Mouse (Mus musculus): ENCODE data around the gene Nova1. TPM values are rescaled to one million over a fixed set of nuclear protein-coding genes. Genes with fewer than 3 reads are reported as not detected.

Nova1 gene
- polyA plus RNA-seq (2014; fragmentation: Nextera tagmentation; extraction: Ambion mirVana): 39.4 and 40.0 TPM in 2 replicates

GRCm38 (mm10) chr12:46818856-46819347 lies at the start of gene Nova1:
Nova1 (minus strand) TSS chr12:46818929.
- Histone ChIP-seq H3K4me1 (ENCODE audit: control insufficient read depth, insufficient read depth, low read length) (peaks cover 4% of the 10 kb centered on the region; the same call in 1 of the 2 replicates), H3K27me3 (ENCODE audit: control insufficient read depth, insufficient read depth, low read length) (no peaks in the 10 kb centered on the region), H3K4me2 (peak within 1 kb of the TSS; percentile 66), H3K27ac (ENCODE audit: low read depth, low read length) (peak within 1 kb of the TSS; percentile 100), H3K36me3 (ENCODE audit: control insufficient read depth, insufficient read depth, low read length) (no peaks in the 10 kb centered on the region), H3K9ac (ENCODE audit: low read length) (peak within 1 kb of the TSS; percentile 98), H3K4me3 (ENCODE audit: low read depth, low read length) (peak within 1 kb of the TSS; percentile 80), H3K9me3 (ENCODE audit: control insufficient read depth, low read length) (no peaks in the 10 kb centered on the region)
- ATAC-seq (ENCODE audit: low FRiP score) (peak; percentile 85), DNase-seq (ENCODE audit: low spot score, missing footprints) (peak; percentile 94)
- WGBS: under 1% methylated on average over 36 of the region's 68 CpGs

GRCm38 (mm10) chr12:46819348-46820022 lies 756 bp upstream of the Nova1 start:
- H3K4me1 ChIP-seq (ENCODE audit: control insufficient read depth, insufficient read depth, low read length): peaks cover 4% of the 10 kb centered on the region; the same call in 1 of the 2 replicates
- H3K4me2 ChIP-seq: peak overlapping the region; percentile 66
- peak; percentile 95 for ATAC-seq (ENCODE audit: low FRiP score)
- H3K9me3 ChIP-seq (ENCODE audit: control insufficient read depth, low read length): no peaks in the 10 kb centered on the region
- H3K36me3 ChIP-seq (ENCODE audit: control insufficient read depth, insufficient read depth, low read length): no peaks in the 10 kb centered on the region
- H3K27ac ChIP-seq (ENCODE audit: low read depth, low read length): peak overlapping the region; percentile 100
- under 1% methylated on average over 55 of the region's 57 CpGs for WGBS
- H3K27me3 ChIP-seq (ENCODE audit: control insufficient read depth, insufficient read depth, low read length): no peaks in the 10 kb centered on the region
- peak; percentile 100 for DNase-seq (ENCODE audit: low spot score, missing footprints)
- peak overlapping the region; percentile 80 for H3K4me3 ChIP-seq (ENCODE audit: low read depth, low read length)
- H3K9ac ChIP-seq (ENCODE audit: low read length): peak overlapping the region; percentile 98

- Histone ChIP-seq H3K9me3 (ENCODE audit: control insufficient read depth, low read length) (no peaks in the 10 kb centered on the region), H3K4me2 (peak overlapping the region; percentile 66), H3K27me3 (ENCODE audit: control insufficient read depth, insufficient read depth, low read length) (no peaks in the 10 kb centered on the region), H3K4me1 (ENCODE audit: control insufficient read depth, insufficient read depth, low read length) (peaks cover 4% of the 10 kb centered on the region; the same call in 1 of the 2 replicates), H3K27ac (ENCODE audit: low read depth, low read length) (peak overlapping the region; percentile 100), H3K36me3 (ENCODE audit: control insufficient read depth, insufficient read depth, low read length) (no peaks in the 10 kb centered on the region), H3K9ac (ENCODE audit: low read length) (peak overlapping the region; percentile 98), H3K4me3 (ENCODE audit: low read depth, low read length) (peak overlapping the region; percentile 80)
- under 1% methylated on average over 52 of the region's 61 CpGs for WGBS
- DNase-seq (ENCODE audit: low spot score, missing footprints): peak; percentile 97
- ATAC-seq (ENCODE audit: low FRiP score): peak; percentile 63
Observed at GRCm38 (mm10) chr12:46818021-46818855, 491 bp downstream of the Nova1 start.

- H3K9me3 ChIP-seq (ENCODE audit: control insufficient read depth, low read length): no peaks in the 10 kb centered on the region
- H3K27me3 ChIP-seq (ENCODE audit: control insufficient read depth, insufficient read depth, low read length): no peaks in the 10 kb centered on the region
- no peaks in the 10 kb centered on the region for H3K36me3 ChIP-seq (ENCODE audit: control insufficient read depth, insufficient read depth, low read length)
- peak overlapping the region; percentile 66 for H3K4me2 ChIP-seq
- DNase-seq (ENCODE audit: low spot score, missing footprints) (peak; percentile 93), ATAC-seq (ENCODE audit: low FRiP score) (no peak)
- 4% methylated on average over 14 of the region's 14 CpGs for WGBS
- peak overlapping the region; percentile 100 for H3K27ac ChIP-seq (ENCODE audit: low read depth, low read length)
- H3K4me1 ChIP-seq (ENCODE audit: control insufficient read depth, insufficient read depth, low read length): peaks cover 4% of the 10 kb centered on the region; the same call in 1 of the 2 replicates
- H3K9ac ChIP-seq (ENCODE audit: low read length): peak overlapping the region; percentile 98
- peak overlapping the region; percentile 80 for H3K4me3 ChIP-seq (ENCODE audit: low read depth, low read length)
Observed at GRCm38 (mm10) chr12:46817211-46817803, 1.4 kb downstream of the Nova1 start.

- Histone ChIP-seq H3K4me1 (ENCODE audit: control insufficient read depth, insufficient read depth, low read length) (peaks cover 4% of the 10 kb centered on the region; the same call in 1 of the 2 replicates), H3K27ac (ENCODE audit: low read depth, low read length) (peak overlapping the region; percentile 62), H3K4me2 (peak overlapping the region; percentile 66), H3K9ac (ENCODE audit: low read length) (peak overlapping the region; percentile 56), H3K9me3 (ENCODE audit: control insufficient read depth, low read length) (no peaks in the 10 kb centered on the region), H3K27me3 (ENCODE audit: control insufficient read depth, insufficient read depth, low read length) (no peaks in the 10 kb centered on the region), H3K36me3 (ENCODE audit: control insufficient read depth, insufficient read depth, low read length) (no peaks in the 10 kb centered on the region), H3K4me3 (ENCODE audit: low read depth, low read length) (peak overlapping the region; percentile 80)
- ATAC-seq (ENCODE audit: low FRiP score) (no peak), DNase-seq (ENCODE audit: low spot score, missing footprints) (peak; percentile 89)
- WGBS: 26% methylated on average over 3 of the region's 3 CpGs
Observed at GRCm38 (mm10) chr12:46816291-46816690, 2.4 kb downstream of the Nova1 start.

GRCm38 (mm10) chr12:46815697-46816096 lies 3.0 kb downstream of the Nova1 start:
- DNase-seq (ENCODE audit: low spot score, missing footprints): peak; percentile 87
- Histone ChIP-seq H3K4me3 (ENCODE audit: low read depth, low read length) (peak overlapping the region; percentile 80), H3K27me3 (ENCODE audit: control insufficient read depth, insufficient read depth, low read length) (no peaks in the 10 kb centered on the region), H3K36me3 (ENCODE audit: control insufficient read depth, insufficient read depth, low read length) (no peaks in the 10 kb centered on the region), H3K9ac (ENCODE audit: low read length) (peak overlapping the region; percentile 56), H3K9me3 (ENCODE audit: control insufficient read depth, low read length) (no peaks in the 10 kb centered on the region), H3K4me1 (ENCODE audit: control insufficient read depth, insufficient read depth, low read length) (peaks cover 4% of the 10 kb centered on the region; the same call in 1 of the 2 replicates), H3K4me2 (peak overlapping the region; percentile 66), H3K27ac (ENCODE audit: low read depth, low read length) (peak overlapping the region; percentile 62)
- 49% methylated on average over 5 of the region's 5 CpGs for WGBS
- no peak for ATAC-seq (ENCODE audit: low FRiP score)

- peak overlapping the region; percentile 23; the same call in 1 of the 2 replicates for H3K4me2 ChIP-seq
- no peak overlapping the region for H3K9ac ChIP-seq (ENCODE audit: low read length)
- peak; percentile 77 for DNase-seq (ENCODE audit: low spot score, missing footprints)
- H3K4me1 ChIP-seq (ENCODE audit: control insufficient read depth, insufficient read depth, low read length): no peaks in the 10 kb centered on the region; the same call in 1 of the 2 replicates
- H3K27me3 ChIP-seq (ENCODE audit: control insufficient read depth, insufficient read depth, low read length): no peaks in the 10 kb centered on the region
- H3K36me3 ChIP-seq (ENCODE audit: control insufficient read depth, insufficient read depth, low read length): no peaks in the 10 kb centered on the region
- no peaks in the 10 kb centered on the region for H3K9me3 ChIP-seq (ENCODE audit: control insufficient read depth, low read length)
- ATAC-seq (ENCODE audit: low FRiP score): no peak
- H3K27ac ChIP-seq (ENCODE audit: low read depth, low read length): no peak overlapping the region
- WGBS: 81% methylated on average over 4 of the region's 4 CpGs
- H3K4me3 ChIP-seq (ENCODE audit: low read depth, low read length): no peak overlapping the region
Observed at GRCm38 (mm10) chr12:46814820-46815219, 3.9 kb downstream of the Nova1 start.

GRCm38 (mm10) chr12:46801311-46801710 lies 17.4 kb downstream of the Nova1 start:
- no peaks in the 10 kb centered on the region for H3K27me3 ChIP-seq (ENCODE audit: control insufficient read depth, insufficient read depth, low read length)

More at GRCm38 (mm10) chr12:46801311-46801710, 17.4 kb downstream of the Nova1 start:
- DNase-seq (ENCODE audit: low spot score, missing footprints) (no peak), ATAC-seq (ENCODE audit: low FRiP score) (no peak)
- H3K36me3 ChIP-seq (ENCODE audit: control insufficient read depth, insufficient read depth, low read length): no peaks in the 10 kb centered on the region
- H3K9me3 ChIP-seq (ENCODE audit: control insufficient read depth, low read length): no peaks in the 10 kb centered on the region
- no peak overlapping the region for H3K27ac ChIP-seq (ENCODE audit: low read depth, low read length)
- no peaks in the 10 kb centered on the region for H3K4me1 ChIP-seq (ENCODE audit: control insufficient read depth, insufficient read depth, low read length)
- no peak overlapping the region for H3K4me2 ChIP-seq
- WGBS: 98% methylated on average over 1 of the region's 1 CpGs
- no peak overlapping the region for H3K4me3 ChIP-seq (ENCODE audit: low read depth, low read length)
- no peak overlapping the region for H3K9ac ChIP-seq (ENCODE audit: low read length)
